Mouse (Mus musculus): ENCODE data around the gene Mapk10.
"Not testable (repeated sequence)": the region's sequence is repeated elsewhere in the genome, so short reads cannot be mapped to it uniquely, and the experiment has no call there.

- TF ChIP-seq CTCF, EP300 (IDR thresholded peaks at IDR 0.05; ENCODE audit: low read depth): not testable (repeated sequence)
Observed at GRCm38 (mm10) chr5:102872996-102873395, 338.1 kb downstream of the Mapk10 start.

Data from heart, postnatal 0 days (tissue).